Mouse (Mus musculus) kidney, embryonic 14.5 days (tissue): ENCODE data around the gene Cd164l2. TPM values are rescaled to one million over a fixed set of nuclear protein-coding genes. Genes with fewer than 3 reads are reported as not detected.
A peak's percentile ranks its signal among the peaks of the same experiment; 100 is the strongest.

Source experiments
- ATAC-seq: fragments of 200-750 bp; cut with Nextera tagmentation; 2 replicates; pipeline ENCODE4 v1.8.0; 2017; ENCODE audit warnings: moderate number of reproducible peaks, mild to moderate bottlenecking, moderate TSS enrichment, moderate library complexity; ENCODE audit not compliant: low FRiP score, low TSS enrichment
- H3K27ac ChIP-seq: fragments of 300-500 bp; sonication (generic); 2 replicates; pipeline ENCODE4 v1.5.1; 2014; ENCODE audit warnings: low read depth, mild to moderate bottlenecking, low read length, moderate library complexity, mixed read lengths
- H3K27me3 ChIP-seq: fragments of 300-500 bp; sonication (generic); 2 replicates; pipeline ENCODE4 v1.6.1; 2014; ENCODE audit warnings: mild to moderate bottlenecking, low read length; ENCODE audit not compliant: control insufficient read depth, insufficient read depth
- H3K36me3 ChIP-seq: fragments of 300-500 bp; sonication (generic); 2 replicates; pipeline ENCODE4 v1.6.1; 2014; ENCODE audit warnings: low read length, mixed read lengths; ENCODE audit not compliant: control insufficient read depth, insufficient read depth
- H3K4me1 ChIP-seq: fragments of 300-500 bp; sonication (generic); 2 replicates; pipeline ENCODE4 v1.6.1; 2014; ENCODE audit warnings: low read length, mixed read lengths; ENCODE audit not compliant: control insufficient read depth, insufficient read depth
- H3K4me2 ChIP-seq: fragments of 300-500 bp; sonication (generic); replicated peaks from 2 replicates; pipeline ENCODE4 v1.6.1; 2014; ENCODE audit warnings: low read depth, mild to moderate bottlenecking, low read length
- H3K4me3 ChIP-seq: fragments of 300-500 bp; sonication (generic); 2 replicates; pipeline ENCODE4 v1.5.1; 2014; ENCODE audit warnings: mild to moderate bottlenecking, low read length
- H3K9ac ChIP-seq: fragments of 300-500 bp; sonication (generic); 2 replicates; pipeline ENCODE4 v1.6.1; 2014; ENCODE audit warnings: low read depth, mild to moderate bottlenecking, low read length, moderate library complexity
- H3K9me3 ChIP-seq: fragments of 300-500 bp; sonication (generic); 2 replicates; pipeline ENCODE4 v1.6.1; 2016; ENCODE audit warnings: low read length; ENCODE audit not compliant: control insufficient read depth
- WGBS: fragments of 180-500 bp; shearing (Covaris S2); extraction: QIAGEN DNeasy Blood & Tissue Kit; methylation state at CpG from one replicate; pipeline ENCODE4 v1.1.7; 2014; 5-methylcytosine and 5-hydroxymethylcytosine counted together
- polyA plus RNA-seq: library from polyadenylated mRNA; unstranded; fragments of >200 nt; fragmentation: Nextera tagmentation; extraction: Ambion mirVana; gene quantifications from 2 replicates; pipeline ENCODE4 v1.2.1, GENCODE M21; 2014

Gene Cd164l2
- polyA plus RNA-seq, 1 experiment from 2014 or later = 6.9 TPM

- Histone ChIP-seq H3K27me3 (no peaks in the 10 kb centered on the region), H3K27ac (no peak overlapping the region), H3K36me3 (peaks cover 31% of the 10 kb centered on the region), H3K9me3 (no peaks in the 10 kb centered on the region), H3K4me3 (no peak overlapping the region), H3K4me1 (no peaks in the 10 kb centered on the region), H3K4me2 (no peak overlapping the region), H3K9ac (0 out of 2 replicates have a peak overlapping the region, but pooled peaks have one; percentile 23)
- WGBS = 73% methylated on average over 7 of the region's 7 CpGs
- ATAC-seq = no peak
These were observed 50.4 kb downstream of the Cd164l2 start for GRCm38 (mm10) chr4:133262375-133262765.

- no peak; the same call in 1 of the 2 replicates for ATAC-seq
- no peaks in the 10 kb centered on the region for H3K9me3 ChIP-seq
- no peak within 1 kb of the TSS for H3K4me3 ChIP-seq
- 0 out of 2 replicates have a peak within 1 kb of the TSS, but pooled peaks have one; percentile 23 for H3K9ac ChIP-seq
- H3K36me3 ChIP-seq = peaks cover 36% of the 10 kb centered on the region
- no peaks in the 10 kb centered on the region for H3K27me3 ChIP-seq
- no peaks in the 10 kb centered on the region for H3K4me1 ChIP-seq
- no peak within 1 kb of the TSS for H3K4me2 ChIP-seq
- WGBS = 36% methylated on average over 6 of the region's 7 CpGs
- H3K27ac ChIP-seq = no peak within 1 kb of the TSS
These were observed 51.0 kb downstream of the Cd164l2 start, which contains the start of gene Sytl1 for GRCm38 (mm10) chr4:133262882-133263281. Gene Sytl1, minus strand, starts transcription at chr4:133263113.

- Histone ChIP-seq H3K4me1 (no peaks in the 10 kb centered on the region), H3K9ac (no peak overlapping the region), H3K27me3 (no peaks in the 10 kb centered on the region), H3K36me3 (peaks cover 45% of the 10 kb centered on the region), H3K4me3 (no peak overlapping the region), H3K9me3 (no peaks in the 10 kb centered on the region), H3K27ac (no peak overlapping the region), H3K4me2 (no peak overlapping the region)
- no peak for ATAC-seq
- 92% methylated on average over 5 of the region's 5 CpGs for WGBS
These were observed 51.8 kb downstream of the Cd164l2 start for GRCm38 (mm10) chr4:133263756-133264155.

- Histone ChIP-seq H3K4me1 (no peaks in the 10 kb centered on the region), H3K27me3 (no peaks in the 10 kb centered on the region), H3K27ac (no peak overlapping the region), H3K4me2 (no peak overlapping the region), H3K36me3 (peaks cover 53% of the 10 kb centered on the region), H3K9me3 (no peaks in the 10 kb centered on the region), H3K9ac (no peak overlapping the region), H3K4me3 (no peak overlapping the region)
- no peak for ATAC-seq
- WGBS = 92% methylated on average over 2 of the region's 2 CpGs
These were observed 52.6 kb downstream of the Cd164l2 start for GRCm38 (mm10) chr4:133264559-133264958.

GRCm38 (mm10) chr4:133265297-133265696 lies 53.4 kb downstream of the Cd164l2 start:
- Histone ChIP-seq H3K27me3 (no peaks in the 10 kb centered on the region), H3K4me1 (no peaks in the 10 kb centered on the region), H3K36me3 (peaks cover 55% of the 10 kb centered on the region), H3K4me2 (no peak overlapping the region), H3K27ac (no peak overlapping the region), H3K9ac (no peak overlapping the region), H3K9me3 (no peaks in the 10 kb centered on the region), H3K4me3 (no peak overlapping the region)
- 96% methylated on average over 3 of the region's 3 CpGs for WGBS
- no peak for ATAC-seq

- no peak for ATAC-seq
- Histone ChIP-seq H3K27ac (no peak overlapping the region), H3K36me3 (peaks cover 58% of the 10 kb centered on the region), H3K4me3 (no peak overlapping the region), H3K4me2 (no peak overlapping the region), H3K4me1 (no peaks in the 10 kb centered on the region), H3K9ac (no peak overlapping the region), H3K9me3 (no peaks in the 10 kb centered on the region), H3K27me3 (no peaks in the 10 kb centered on the region)
- WGBS = 77% methylated on average over 4 of the region's 4 CpGs
These were observed 53.8 kb downstream of the Cd164l2 start for GRCm38 (mm10) chr4:133265759-133266158.

- WGBS = 92% methylated on average over 12 of the region's 12 CpGs
- Histone ChIP-seq H3K4me3 (no peak overlapping the region), H3K36me3 (peaks cover 61% of the 10 kb centered on the region), H3K27ac (no peak overlapping the region), H3K4me1 (no peaks in the 10 kb centered on the region), H3K9me3 (no peaks in the 10 kb centered on the region), H3K4me2 (no peak overlapping the region), H3K9ac (no peak overlapping the region), H3K27me3 (no peaks in the 10 kb centered on the region)
- no peak for ATAC-seq
These were observed 54.4 kb downstream of the Cd164l2 start for GRCm38 (mm10) chr4:133266248-133266880.

- no peaks in the 10 kb centered on the region for H3K9me3 ChIP-seq
- no peaks in the 10 kb centered on the region for H3K4me1 ChIP-seq
- H3K27me3 ChIP-seq = no peaks in the 10 kb centered on the region
- no peak overlapping the region for H3K4me3 ChIP-seq
- H3K36me3 ChIP-seq = peaks cover 59% of the 10 kb centered on the region
- no peak overlapping the region for H3K4me2 ChIP-seq
- 90% methylated on average over 3 of the region's 3 CpGs for WGBS
- no peak overlapping the region for H3K9ac ChIP-seq
- no peak for ATAC-seq
- no peak overlapping the region for H3K27ac ChIP-seq
These were observed 57.0 kb downstream of the Cd164l2 start for GRCm38 (mm10) chr4:133268931-133269330.

- Histone ChIP-seq H3K4me1 (no peaks in the 10 kb centered on the region), H3K4me2 (no peak overlapping the region), H3K36me3 (peaks cover 57% of the 10 kb centered on the region), H3K9ac (no peak overlapping the region), H3K27ac (no peak overlapping the region), H3K4me3 (no peak overlapping the region), H3K9me3 (no peaks in the 10 kb centered on the region), H3K27me3 (no peaks in the 10 kb centered on the region)
- 92% methylated on average over 3 of the region's 3 CpGs for whole genome bisulfite sequencing
- no peak for ATAC-seq
These were observed 57.7 kb downstream of the Cd164l2 start for GRCm38 (mm10) chr4:133269596-133269995.
